Mouse (Mus musculus) adrenal gland, adult 8-10 months (tissue): Measurements from ENCODE around the gene Itgb7. TPM values are rescaled to one million over a fixed set of nuclear protein-coding genes. Genes with fewer than 3 reads are reported as not detected.

Experiments used
- DNase-seq: peaks from one replicate; pipeline ENCODE4 v3.0.0; 2022
- total RNA-seq, 4 experiments: library from RNA; stranded (reverse); gene quantifications; 2 replicates each; pipeline ENCODE4 v1.2.4; 2022

Itgb7 gene
- total RNA-seq, 4 experiments from 2014 or later = 2.7 to 7.9 (median 5.4) TPM

DNA sequence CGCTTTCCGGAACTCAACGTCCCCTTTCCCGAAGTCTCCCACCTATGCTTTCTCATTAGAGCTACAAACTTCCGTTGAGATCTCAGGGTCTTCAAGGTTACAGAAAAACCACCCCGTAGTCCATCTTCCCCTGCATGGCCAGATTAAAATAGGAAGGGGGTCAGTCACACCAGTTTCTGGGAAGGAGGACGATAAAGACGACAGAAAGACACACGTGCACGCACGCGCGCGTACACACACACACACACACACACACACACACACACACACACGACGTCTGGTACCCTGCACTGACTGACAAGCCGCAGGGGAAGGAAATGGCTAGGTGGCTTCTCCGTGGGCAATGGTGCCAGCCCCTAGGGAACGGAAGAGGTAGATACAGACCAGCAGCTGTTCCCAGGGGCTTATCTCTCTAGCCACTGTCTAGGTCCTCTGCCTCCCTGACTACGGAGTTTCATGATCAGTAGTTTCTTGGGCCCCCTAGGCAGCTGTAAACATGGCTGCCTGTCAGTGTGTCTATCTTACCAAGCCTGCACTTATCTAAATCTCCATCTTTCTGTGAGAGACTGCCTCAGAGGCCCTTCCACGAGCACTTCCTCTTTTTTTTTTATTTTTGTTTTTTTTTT lies 6.6 kb downstream of the Itgb7 start:
- no peak for DNase-seq

DNA sequence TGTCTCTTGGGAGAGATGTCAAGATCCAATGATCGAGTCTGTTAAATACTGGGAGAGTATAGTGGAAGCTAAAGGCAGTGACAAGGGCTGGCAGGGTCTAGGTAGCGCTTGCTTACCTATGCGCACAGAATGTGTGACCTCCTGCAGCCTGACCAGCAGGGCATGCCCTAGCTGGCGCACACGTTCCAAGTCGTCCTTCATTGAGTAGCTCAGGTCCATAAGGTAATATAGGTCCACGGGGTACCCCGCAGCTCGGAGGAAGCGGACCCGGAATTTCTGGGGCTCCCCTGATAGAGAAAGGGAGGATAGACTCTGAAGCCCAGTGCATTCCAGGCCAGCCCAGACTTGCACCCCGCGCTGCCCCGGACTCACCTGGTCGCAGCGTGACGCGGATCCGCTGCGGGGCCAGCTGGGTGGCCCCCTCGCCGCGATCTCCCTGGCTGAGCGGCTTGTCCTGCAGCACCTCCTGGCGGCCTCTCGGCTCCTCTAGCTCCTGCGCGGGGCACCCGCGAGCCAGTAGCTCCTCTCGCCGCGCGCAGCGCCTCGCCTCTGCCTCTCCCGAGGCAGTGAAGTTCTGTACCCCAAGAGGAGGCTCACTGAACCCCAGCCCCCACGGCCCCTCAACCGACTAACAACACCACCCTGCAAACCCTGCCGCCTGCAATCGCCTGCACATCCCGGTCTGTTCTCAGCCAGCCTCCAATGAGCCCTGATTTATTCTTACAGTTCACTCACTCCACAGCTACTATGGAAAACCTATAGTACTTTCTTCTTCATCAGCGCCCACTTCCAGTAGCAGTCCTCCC lies 7.4 kb downstream of the Itgb7 start:
- DNase-seq = no peak

DNA sequence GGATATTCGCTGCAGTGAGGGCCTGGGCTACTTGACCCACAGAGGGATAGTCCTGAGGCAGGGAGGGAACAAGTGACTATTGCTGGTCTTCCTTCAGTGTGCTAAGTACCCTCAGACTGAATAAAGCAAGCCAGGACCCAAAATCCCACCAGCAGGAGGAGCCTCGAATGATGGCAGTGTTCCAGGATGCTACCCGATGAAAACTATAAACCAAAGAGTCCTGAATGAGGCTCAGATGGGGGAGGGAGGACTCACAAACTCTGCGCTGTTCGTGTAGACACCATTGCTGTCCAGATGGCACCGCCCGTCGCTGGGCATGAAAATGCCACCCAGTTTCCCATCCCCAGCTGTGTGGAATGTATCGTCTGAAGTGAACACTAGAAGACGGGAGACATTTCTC lies 9.4 kb downstream of the Itgb7 start:
- DNase-seq = no peak

DNA sequence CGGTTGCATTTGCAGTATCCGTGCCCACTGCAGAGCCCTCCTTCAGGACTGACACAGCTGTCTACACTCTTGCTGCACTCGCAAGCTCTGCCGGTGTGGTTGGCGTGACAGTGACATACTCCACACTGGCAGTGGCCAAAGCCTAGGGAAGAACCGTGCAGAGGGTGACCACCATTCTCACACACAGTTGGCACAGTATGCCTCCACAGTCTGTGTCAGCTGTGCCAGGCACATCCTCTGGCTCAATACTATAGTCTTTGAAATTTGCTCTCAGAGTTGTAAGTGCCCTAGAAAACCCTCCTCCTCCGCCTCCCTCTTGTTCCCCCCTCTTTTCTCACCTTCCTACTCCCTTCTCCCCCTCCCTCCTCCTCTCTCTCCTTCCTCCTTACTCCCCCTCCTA lies 14.4 kb downstream of the Itgb7 start:
- no peak for DNase-seq

DNA sequence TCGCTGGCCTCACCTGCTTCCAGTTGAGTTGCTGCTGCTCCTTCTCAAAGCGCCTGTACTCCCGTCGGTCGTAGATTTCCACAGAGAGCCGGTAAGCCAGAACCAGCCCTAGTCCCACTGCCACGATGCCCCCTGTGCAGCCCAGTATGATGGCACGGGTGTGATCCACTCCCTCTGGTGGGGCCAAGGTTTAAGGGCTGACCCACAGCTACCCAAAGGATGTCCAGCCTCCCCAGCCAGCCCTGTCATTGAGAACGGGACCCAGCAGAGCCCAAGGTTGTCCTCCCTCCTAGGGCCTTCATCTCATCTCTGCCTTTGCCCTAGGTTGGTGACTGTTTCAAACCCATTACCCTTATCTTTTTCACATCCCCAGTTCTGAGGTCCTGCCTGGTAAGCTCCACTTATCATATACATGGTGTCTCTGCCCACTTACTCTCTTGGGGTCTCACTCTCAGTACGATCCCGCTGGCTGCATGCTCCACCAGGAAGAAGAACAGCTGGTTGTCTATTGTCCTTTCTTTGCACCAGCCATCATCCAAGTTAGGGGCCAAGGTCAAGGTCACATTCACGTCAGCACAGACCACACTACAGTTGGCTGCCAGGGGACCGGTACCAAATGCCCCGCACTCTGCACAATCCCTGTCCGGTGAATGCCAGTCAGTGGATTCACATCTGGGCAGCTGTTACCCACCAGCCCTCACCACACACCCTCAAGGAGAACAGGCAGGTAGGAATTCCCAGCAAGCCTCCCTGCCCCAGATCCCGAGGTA lies 15.1 kb downstream of the Itgb7 start:
- DNase-seq = no peak

DNA sequence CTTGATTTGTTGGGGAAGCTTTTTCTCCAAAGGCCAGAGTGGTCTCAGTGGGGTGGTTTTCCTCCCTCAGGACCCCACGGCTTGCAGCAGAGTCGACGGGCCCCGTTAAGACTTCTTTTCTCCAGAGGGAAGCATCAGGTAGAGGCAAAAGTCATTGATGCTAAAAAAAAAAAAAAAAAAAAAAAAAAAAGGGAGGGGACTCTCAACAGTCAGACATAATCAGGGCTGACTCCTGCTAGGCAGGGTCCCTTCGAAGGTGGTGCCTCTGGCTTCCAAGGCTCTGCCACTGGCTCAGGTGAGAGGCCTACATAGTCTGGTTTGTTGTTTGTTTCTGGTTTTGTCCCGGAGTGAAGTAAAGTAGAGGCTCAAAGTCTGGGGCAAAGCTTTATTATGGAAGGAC lies 16.1 kb downstream of the Itgb7 start:
- no peak for DNase-seq

DNA sequence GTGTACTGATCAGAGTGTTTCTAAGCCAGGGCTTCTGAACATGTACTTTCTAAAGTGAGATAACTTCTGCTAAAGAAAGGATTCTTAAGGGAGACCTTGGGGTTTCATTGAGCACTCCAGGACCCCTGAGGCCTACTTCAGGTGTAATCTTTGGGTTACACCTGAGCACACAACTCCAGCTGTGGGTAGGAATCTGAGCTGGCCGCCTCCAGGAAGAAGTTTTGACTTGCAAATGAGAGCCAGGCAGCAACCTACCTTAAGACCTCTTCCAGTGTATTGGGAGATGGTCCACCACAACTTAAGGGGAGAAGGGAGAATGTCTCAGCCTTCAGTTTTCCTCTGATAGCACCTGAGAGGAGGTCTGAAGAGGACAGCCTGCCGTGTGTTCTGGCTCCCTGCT lies 17.6 kb downstream of the Itgb7 start:
- DNase-seq = no peak

DNA sequence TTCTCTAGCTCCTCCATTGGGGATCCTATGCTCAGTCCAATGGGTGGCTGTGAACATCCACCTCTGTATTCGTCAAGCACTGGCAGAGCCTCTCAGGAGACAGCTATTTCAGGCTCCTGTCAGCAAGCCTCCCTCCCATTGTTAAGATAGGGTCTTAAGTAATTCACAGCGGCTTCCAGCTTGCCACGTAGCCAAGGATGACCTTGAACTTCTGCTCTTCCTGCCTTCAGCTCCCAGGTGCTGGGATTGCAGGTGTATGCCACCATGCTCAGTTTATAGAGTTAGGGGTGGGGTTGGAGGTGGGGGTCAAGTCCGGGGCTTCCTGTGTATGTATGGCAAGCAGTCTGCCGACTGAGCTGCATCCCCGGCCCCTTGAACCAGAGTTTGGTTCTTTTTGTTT lies 19.8 kb downstream of the Itgb7 start:
- no peak for DNase-seq

DNA sequence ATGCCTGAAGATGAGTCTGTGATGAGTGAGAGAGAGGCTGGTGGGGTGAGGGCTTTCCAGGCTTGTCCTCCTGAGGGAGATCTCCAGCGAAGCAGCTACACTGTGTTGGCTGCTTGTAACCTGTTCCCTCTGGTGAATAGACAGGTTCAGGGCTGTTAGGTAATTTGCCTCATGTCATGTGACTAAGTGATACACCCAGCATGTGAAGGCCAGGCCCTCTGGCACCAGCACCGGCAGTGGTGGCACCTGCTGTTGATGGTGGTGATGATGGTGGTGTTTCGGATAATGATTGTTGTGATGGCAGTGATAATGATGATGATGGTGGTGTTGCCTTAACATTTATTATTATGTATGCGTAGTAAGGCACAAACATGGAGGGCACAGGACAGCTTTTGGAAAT lies 20.9 kb downstream of the Itgb7 start:
- no peak for DNase-seq

DNA sequence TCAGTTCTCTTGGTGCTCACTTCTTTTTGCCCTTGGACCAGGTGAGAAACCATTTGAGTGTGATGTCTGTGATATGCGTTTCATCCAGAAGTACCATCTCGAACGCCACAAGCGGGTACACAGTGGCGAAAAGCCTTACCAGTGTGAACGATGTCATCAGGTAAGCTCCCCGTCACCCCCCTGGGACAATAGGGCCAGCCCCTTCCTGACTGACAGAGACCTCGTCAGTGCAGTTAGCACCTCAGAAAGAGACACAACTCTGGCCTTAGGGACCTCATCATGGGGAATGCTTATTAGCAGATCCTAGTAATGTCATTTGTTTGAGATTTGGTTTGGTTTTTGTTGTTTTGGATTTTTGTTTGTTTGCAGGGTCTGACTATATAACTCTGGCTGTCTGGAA lies 22.6 kb downstream of the Itgb7 start:
- DNase-seq = no peak

DNA sequence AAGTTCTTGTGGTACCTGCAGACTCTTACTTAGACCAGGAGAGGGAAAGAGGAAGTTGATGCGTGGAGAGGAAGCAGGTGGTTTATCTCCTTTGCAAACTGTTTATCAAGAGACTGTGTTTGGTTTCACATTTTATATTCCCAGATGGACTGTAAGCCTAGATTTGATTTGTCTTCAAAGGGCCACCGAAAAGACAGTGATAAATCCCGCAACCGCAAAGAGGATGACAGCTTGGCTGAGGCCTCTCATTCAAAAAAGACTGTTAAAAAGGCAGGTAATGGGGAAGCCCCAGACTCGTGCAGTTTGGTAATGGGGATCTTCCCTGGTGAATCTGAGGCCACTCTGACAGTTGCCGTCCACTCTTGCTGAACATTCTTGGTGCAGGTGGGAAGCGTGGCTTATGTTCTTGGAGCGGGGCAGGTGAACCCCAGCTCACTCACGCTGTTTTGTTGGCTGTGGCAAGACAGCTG lies 23.6 kb downstream of the Itgb7 start:
- no peak for DNase-seq

DNA sequence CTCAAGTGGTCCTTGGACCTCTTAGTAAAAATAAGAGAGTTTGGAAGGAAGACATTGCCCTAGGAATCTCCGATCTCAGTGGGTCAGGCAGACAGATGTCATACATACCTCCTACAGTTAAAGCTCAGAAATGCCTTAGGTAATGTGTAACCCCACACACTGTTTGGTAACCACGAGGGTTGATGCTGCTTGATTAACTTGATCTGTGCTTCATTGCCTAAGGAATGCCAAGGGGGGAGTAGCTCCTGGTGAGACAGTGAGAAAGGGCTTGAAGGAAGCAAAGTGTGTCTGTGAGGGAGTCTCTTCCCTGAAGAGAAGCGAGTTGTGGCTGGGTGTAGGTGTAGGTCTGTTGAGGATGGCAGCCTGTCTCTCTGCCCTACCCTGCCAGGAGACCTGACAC lies 24.4 kb downstream of the Itgb7 start:
- no peak for DNase-seq

DNA sequence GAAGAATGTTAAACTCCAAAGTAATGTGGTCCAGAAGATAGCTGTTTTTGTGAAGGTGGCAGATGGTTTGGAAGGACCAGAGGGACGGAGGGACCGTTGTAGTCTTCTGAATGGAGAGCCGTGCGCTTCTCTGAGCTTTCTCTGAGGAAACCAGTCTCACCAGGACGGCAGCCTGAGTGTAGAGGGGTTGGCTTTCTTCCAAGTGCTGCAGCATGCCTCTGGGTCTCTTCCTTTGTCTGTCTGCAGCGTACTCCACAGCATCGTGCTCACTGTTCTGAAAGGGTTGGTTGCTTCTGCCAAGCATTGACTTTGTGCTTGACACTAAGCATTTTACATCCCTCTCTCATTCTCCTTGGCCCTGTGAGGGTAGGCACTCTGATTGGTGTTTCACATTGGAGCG lies 26.0 kb downstream of the Itgb7 start:
- no peak for DNase-seq

DNA sequence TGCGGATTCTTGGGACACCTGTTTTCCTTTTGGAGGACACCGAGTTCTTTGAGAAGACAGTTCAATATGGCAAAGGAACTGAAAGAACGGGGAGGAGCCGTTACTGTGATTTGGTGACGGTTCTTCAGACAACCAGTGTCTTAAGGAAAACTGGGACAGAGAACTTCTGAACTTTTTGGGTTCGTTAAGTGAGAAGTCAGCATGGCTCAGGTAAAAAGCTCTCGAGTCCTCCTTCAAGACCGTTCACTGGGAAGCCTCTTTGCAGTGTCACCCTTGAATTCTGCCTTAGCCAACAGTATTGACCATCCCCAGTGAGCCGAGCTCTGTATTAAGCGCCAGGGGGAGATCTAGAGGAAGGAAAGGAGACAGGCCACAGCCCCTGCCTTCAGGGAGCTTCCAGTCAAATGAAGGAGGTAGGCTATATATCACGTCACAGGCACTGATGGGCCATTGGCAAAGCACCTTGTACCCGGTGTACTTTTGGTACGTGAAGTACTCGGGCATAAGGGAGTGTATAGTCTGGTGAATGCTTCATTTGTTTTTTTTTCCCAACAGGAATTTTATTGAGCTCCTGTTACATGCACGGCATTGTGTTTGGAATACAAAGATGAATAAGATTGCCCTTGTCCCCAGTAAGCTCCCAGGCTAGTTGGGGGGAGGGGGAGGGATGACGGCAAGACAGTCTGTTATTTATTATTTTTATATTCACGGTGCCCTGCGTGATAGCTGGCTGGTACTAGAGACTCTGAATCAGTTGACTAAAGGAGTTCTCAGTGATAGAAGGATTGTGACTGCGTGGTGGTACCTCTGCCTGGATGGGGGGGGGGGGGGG lies 26.9 kb downstream of the Itgb7 start, which contains the start of gene Csad:
Csad (minus strand) TSS at position 51 of the 832 bp plus-strand sequence.
- no peak for DNase-seq

DNA sequence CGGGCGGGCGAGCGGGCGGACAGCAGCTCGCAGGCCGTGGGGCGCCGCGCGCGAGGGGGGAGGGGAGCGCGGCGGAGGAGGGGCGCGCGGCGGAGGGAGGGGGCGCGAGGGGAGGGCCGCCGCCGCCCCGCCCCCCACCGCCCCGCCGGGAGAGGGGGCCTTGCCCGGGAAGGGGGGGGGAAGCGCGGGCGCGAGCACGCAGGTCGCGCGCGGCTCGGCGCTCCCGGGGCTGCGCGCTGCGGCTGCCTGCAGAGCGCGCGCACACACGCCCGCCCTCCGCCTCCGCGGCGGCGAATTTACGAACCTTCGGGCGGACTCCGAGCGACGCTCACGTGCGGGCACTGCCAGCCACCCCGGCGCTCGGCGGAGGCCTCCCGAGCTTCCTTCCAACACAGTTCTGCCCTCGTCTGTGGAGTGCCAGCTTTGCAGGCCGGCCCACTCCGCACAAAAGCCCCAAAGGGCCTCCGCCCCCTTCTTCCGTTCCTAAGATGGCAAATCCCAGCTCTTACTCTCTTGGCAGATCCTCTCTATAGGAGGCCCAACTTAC lies 27.8 kb downstream of the Itgb7 start:
- peak; percentile 62 for DNase-seq

DNA sequence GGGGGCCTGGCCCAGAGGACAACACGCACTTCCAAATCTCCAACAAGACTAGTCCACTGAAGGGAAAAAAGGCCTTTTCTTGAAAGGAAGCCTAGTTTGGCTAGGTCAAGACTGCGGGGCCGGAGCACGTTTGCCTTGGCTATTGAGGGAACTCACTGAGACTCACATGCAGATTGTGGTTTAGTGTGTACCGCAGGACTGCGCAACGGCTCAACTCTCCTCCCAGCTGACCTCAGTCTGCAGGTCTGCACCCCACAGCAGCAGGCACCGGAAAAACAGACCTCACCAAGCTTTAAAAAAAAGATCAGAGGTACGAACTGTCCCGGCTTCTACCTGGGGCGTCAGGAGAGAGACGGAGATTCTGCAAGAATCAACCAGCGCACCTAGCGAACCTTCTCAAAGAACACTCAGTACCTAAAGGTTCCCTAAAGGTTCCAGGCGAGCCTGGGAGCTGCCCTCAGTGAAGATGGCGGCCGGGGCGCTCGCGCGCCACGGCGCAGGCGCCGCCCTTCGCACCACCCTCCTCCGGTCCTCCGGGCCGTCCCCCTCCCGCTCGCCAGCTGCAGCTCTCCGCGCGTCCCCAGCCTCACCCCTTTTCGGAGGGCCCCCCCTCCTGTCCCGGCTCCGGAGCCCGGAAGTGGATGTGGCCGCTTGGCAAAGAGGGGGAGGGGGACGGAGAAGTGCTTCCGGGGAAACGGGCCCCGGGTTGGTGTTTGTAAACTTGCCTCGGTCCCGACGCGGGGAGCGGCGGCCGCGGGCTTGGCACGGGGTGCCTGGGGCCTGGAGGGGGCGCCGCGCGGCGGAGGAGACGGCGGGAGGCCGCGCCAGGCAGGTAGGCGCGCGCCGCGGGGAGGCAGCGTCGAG lies 28.5 kb downstream of the Itgb7 start, which contains the start of gene Zfp740:
Zfp740 (plus strand) TSS at position 279 of the 864 bp plus-strand sequence.
- DNase-seq = peak; percentile 95

DNA sequence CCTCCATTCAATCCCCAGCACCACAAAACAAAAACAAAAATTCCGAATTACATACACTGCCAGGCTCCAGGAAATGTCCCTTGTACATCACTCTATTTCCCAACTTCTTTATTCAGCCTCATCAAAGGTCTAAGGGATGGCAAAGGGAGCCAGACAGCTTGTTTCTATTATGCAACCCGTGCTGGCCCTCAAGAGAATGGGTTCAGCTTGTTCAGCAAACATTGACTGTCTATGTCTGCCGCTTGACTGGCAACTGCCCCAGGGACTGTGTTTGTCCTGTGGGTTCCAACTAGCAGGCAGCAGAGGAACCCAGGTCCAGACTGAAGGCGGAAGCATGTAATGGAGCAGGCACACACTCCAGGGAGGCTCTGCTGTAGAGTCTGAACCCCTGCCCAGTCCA lies 32.9 kb downstream of the Itgb7 start:
- no peak for DNase-seq

DNA sequence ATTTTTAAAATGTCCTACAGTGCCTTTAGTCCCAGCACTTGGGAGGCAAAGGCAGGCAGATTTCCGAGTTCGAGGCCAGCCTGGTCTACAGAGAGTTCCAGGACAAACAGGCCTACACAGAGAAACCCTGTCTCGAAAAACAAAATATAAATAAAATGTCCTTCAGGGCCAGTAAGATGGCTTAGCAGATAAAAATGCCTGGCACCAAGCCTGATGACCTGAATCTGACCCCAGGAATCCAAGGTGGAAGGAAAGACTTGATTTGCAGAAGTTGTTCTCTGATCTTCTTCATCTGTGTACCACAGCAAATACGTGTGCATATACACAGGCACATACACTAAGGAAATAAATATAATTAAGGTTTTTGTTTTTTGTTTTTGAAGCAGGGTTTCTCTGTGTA lies 36.4 kb downstream of the Itgb7 start:
- DNase-seq = no peak

DNA sequence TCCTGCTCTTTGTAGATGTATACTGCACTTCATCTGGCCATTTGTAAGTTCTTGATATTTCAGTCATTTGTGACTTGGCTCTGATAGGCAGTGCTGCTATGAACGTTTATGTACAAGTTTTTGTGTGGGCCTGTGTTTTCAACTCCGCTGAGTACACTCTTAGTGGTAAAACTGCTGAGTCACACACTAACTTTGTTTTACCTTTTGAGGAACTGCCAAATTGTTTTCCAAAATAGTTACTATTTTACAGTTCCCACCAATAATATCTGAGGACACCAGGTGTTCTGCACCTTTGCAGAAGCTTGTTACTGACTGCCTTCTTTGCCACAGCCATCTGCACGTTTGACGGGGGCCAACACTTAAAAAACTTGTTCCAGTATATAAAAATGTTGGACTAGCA lies 37.3 kb downstream of the Itgb7 start:
- DNase-seq = no peak

DNA sequence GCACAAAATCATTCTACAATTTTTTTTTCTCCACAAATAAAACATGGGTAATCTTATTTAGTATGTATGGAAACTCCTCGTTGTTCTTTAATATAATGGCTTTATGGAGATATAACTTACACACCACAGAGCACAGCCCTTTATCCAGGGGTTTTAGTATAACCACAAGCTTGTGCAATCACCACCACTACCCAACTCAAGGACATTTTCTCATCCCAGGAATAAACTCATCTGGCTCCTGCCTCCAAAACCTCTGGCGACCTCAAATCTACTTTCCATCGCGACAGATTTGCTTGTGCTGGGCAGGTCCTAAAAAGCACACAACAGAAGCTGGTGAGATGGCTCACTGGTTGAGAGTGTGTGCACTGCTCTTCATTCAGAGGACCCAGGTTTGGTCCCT lies 38.1 kb downstream of the Itgb7 start:
- DNase-seq = no peak

DNA sequence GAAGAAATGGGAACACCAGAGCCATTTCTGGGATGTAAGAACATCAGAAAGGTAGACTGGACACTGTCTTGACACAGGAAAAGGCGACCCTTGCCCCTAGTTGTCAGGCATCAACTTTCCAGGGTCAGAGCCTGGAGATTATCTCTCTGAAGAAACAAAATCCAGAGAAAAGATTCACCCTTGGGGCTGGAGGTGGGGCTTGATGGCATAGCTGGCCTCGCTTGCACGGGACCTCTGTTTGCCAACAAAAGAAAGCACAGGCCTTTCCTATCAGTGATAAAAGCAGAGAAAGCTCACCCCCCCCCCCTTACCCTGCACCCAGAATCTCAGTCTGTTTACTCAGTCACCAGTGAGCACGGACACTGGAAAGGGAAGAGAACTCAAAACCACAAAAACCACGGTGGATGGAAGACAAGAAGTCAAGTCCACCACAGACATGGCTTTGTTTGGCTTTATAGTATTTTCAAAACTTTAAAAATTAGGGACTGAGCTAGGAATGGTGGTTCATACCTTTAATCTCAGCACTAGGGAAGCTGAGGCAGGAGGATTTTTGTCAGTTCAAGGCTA lies 38.8 kb downstream of the Itgb7 start:
- DNase-seq = no peak
